Mouse (Mus musculus): Measurements from ENCODE around the gene Lamc1. TPM values are rescaled to one million over a fixed set of nuclear protein-coding genes. Genes with fewer than 3 reads are reported as not detected.

Lamc1 gene
- polyA plus RNA-seq, 1 experiment from 2014 or later, result 41.6 TPM

GRCm38 (mm10) chr1:153318287-153318686 lies 14.3 kb downstream of the Lamc1 start:
- ATAC-seq (ENCODE audit: low FRiP score, low TSS enrichment), result no peak
- Histone ChIP-seq H3K9ac (ENCODE audit: low read length) (no peak overlapping the region), H3K36me3 (ENCODE audit: control insufficient read depth, insufficient read depth, low read length) (no peaks in the 10 kb centered on the region), H3K4me1 (replicated peaks; ENCODE audit: control insufficient read depth, insufficient read depth) (peaks cover 3% of the 10 kb centered on the region), H3K27ac (replicated peaks) (no peak overlapping the region), H3K9me3 (ENCODE audit: control insufficient read depth, low read length) (no peaks in the 10 kb centered on the region), H3K27me3 (ENCODE audit: control insufficient read depth, insufficient read depth, low read length) (no peaks in the 10 kb centered on the region), H3K4me3 (ENCODE audit: low read depth, low read length) (no peak overlapping the region), H3K4me2 (replicated peaks; ENCODE audit: low read depth) (no peak overlapping the region)
- WGBS, result 75% methylated on average over 7 of the region's 7 CpGs
- TF ChIP-seq CTCF (IDR thresholded peaks at IDR 0.05; ENCODE audit: low read depth), result no peak
- no peak for TF ChIP-seq EP300 (optimal IDR thresholded peaks at IDR 0.05)
- no peak for DNase-seq (ENCODE audit: low spot score)

- Histone ChIP-seq H3K4me1 (replicated peaks; ENCODE audit: control insufficient read depth, insufficient read depth) (peaks cover 3% of the 10 kb centered on the region), H3K9me3 (ENCODE audit: control insufficient read depth, low read length) (no peaks in the 10 kb centered on the region), H3K4me3 (ENCODE audit: low read depth, low read length) (no peak overlapping the region), H3K36me3 (ENCODE audit: control insufficient read depth, insufficient read depth, low read length) (no peaks in the 10 kb centered on the region), H3K4me2 (replicated peaks; ENCODE audit: low read depth) (no peak overlapping the region), H3K27ac (replicated peaks) (peak overlapping the region; percentile 30; the same call in 1 of the 2 replicates), H3K9ac (ENCODE audit: low read length) (no peak overlapping the region), H3K27me3 (ENCODE audit: control insufficient read depth, insufficient read depth, low read length) (no peaks in the 10 kb centered on the region)
- DNase-seq (ENCODE audit: low spot score) (no peak), ATAC-seq (ENCODE audit: low FRiP score, low TSS enrichment) (no peak)
- WGBS, result 63% methylated on average over 16 of the region's 16 CpGs
- TF ChIP-seq EP300 (optimal IDR thresholded peaks at IDR 0.05), result no peak
- no peak for TF ChIP-seq CTCF (IDR thresholded peaks at IDR 0.05; ENCODE audit: low read depth)
Observed at GRCm38 (mm10) chr1:153317486-153318260, 14.9 kb downstream of the Lamc1 start.

- no peak for ATAC-seq (ENCODE audit: low FRiP score, low TSS enrichment)
- no peak overlapping the region for H3K4me3 ChIP-seq (ENCODE audit: low read depth, low read length)
- TF ChIP-seq CTCF (IDR thresholded peaks at IDR 0.05; ENCODE audit: low read depth) (no peak), EP300 (optimal IDR thresholded peaks at IDR 0.05) (no peak)
- no peak overlapping the region for H3K4me2 ChIP-seq (replicated peaks; ENCODE audit: low read depth)
- no peaks in the 10 kb centered on the region for H3K36me3 ChIP-seq (ENCODE audit: control insufficient read depth, insufficient read depth, low read length)
- DNase-seq (ENCODE audit: low spot score), result no peak
- H3K9me3 ChIP-seq (ENCODE audit: control insufficient read depth, low read length), result no peaks in the 10 kb centered on the region
- H3K27ac ChIP-seq (replicated peaks), result peak overlapping the region; percentile 6; the same call in 1 of the 2 replicates
- peaks cover 3% of the 10 kb centered on the region for H3K4me1 ChIP-seq (replicated peaks; ENCODE audit: control insufficient read depth, insufficient read depth)
- H3K9ac ChIP-seq (ENCODE audit: low read length), result no peak overlapping the region
- H3K27me3 ChIP-seq (ENCODE audit: control insufficient read depth, insufficient read depth, low read length), result no peaks in the 10 kb centered on the region
- 77% methylated on average over 8 of the region's 8 CpGs for WGBS
Observed at GRCm38 (mm10) chr1:153316956-153317355, 15.6 kb downstream of the Lamc1 start.

DNA sequence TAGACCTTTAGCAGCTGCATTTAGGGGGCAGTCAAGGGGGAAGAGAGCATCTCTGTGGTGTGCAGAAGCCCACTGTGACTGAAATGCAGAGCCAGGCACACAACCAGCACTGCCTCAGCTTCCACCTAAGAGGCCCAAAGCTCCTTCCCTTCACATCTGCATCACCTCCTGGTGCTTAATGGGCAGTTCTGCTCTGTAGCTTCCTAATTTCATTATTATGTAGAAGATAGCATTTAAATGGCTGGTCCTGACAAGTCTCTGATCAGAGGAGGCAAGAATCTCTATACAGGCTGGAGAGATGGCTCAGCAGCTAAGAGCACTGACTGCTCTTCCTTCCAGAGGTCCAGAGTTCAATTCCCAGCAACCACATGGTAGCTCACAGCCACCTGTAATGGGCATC lies 16.3 kb downstream of the Lamc1 start:
- no peak overlapping the region for H3K4me3 ChIP-seq (ENCODE audit: low read depth, low read length)
- no peak overlapping the region for H3K4me2 ChIP-seq (replicated peaks; ENCODE audit: low read depth)
- no peak for ATAC-seq (ENCODE audit: low FRiP score, low TSS enrichment)
- no peaks in the 10 kb centered on the region for H3K36me3 ChIP-seq (ENCODE audit: control insufficient read depth, insufficient read depth, low read length)
- no peak overlapping the region for H3K27ac ChIP-seq (replicated peaks)
- no peaks in the 10 kb centered on the region for H3K27me3 ChIP-seq (ENCODE audit: control insufficient read depth, insufficient read depth, low read length)
- peak; percentile 26; the same call in 1 of the 2 replicates for TF ChIP-seq CTCF (IDR thresholded peaks at IDR 0.05; ENCODE audit: low read depth)
- TF ChIP-seq EP300 (optimal IDR thresholded peaks at IDR 0.05), result no peak
- H3K9me3 ChIP-seq (ENCODE audit: control insufficient read depth, low read length), result no peaks in the 10 kb centered on the region
- DNase-seq (ENCODE audit: low spot score), result no peak
- no peak overlapping the region for H3K9ac ChIP-seq (ENCODE audit: low read length)
- H3K4me1 ChIP-seq (replicated peaks; ENCODE audit: control insufficient read depth, insufficient read depth), result peaks cover under 1% of the 10 kb centered on the region

DNA sequence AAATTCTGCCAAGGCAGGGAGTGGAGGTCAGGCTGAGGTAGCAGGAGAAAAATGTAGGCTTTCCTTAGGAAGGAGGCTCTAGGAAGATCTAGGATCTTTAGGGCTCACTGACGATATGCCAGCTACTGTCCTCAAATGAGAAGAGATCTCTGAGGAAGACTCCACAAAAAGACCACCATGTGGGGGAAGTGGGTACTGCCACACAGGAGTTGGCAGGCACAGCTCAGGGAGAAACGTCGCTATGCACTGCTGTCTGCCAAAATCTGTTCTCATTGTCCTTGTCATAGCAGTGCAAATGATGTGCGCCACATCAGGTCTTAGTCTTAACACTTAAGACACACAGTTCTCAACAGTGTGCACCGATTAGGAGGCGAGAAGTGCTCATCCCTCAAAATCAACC lies 17.5 kb downstream of the Lamc1 start:
- H3K36me3 ChIP-seq (ENCODE audit: control insufficient read depth, insufficient read depth, low read length), result no peaks in the 10 kb centered on the region
- ATAC-seq (ENCODE audit: low FRiP score, low TSS enrichment), result no peak
- no peaks in the 10 kb centered on the region for H3K27me3 ChIP-seq (ENCODE audit: control insufficient read depth, insufficient read depth, low read length)
- DNase-seq (ENCODE audit: low spot score), result no peak
- no peaks in the 10 kb centered on the region for H3K9me3 ChIP-seq (ENCODE audit: control insufficient read depth, low read length)
- WGBS, result 76% methylated on average over 6 of the region's 6 CpGs
- H3K4me2 ChIP-seq (replicated peaks; ENCODE audit: low read depth), result no peak overlapping the region
- H3K4me3 ChIP-seq (ENCODE audit: low read depth, low read length), result no peak overlapping the region
- no peak overlapping the region for H3K27ac ChIP-seq (replicated peaks)
- no peaks in the 10 kb centered on the region; the same call in 1 of the 2 replicates for H3K4me1 ChIP-seq (replicated peaks; ENCODE audit: control insufficient read depth, insufficient read depth)
- H3K9ac ChIP-seq (ENCODE audit: low read length), result no peak overlapping the region
- no peak for TF ChIP-seq CTCF (IDR thresholded peaks at IDR 0.05; ENCODE audit: low read depth)
- TF ChIP-seq EP300 (optimal IDR thresholded peaks at IDR 0.05), result no peak

DNA sequence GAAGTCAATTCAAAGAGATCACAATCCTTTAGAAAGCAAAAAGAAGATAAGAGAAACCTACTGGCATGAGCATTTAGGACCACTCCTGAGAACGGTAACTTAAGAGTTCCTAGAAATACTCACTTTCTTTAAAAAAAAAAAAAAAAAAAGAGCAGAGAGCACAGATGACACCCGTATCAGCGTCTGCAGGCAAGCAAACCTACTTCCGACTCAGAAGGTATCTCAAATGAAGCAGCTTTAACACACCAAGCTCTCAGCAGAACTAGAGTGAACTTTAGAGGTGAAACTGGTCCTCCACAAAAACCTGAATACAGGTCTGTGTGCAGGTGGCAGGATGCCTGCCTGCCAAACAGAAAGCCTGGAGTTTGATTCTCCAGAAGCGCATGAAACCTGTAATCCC lies 19.6 kb downstream of the Lamc1 start:
- ATAC-seq (ENCODE audit: low FRiP score, low TSS enrichment), result no peak
- Histone ChIP-seq H3K4me3 (ENCODE audit: low read depth, low read length) (no peak overlapping the region), H3K9me3 (ENCODE audit: control insufficient read depth, low read length) (no peaks in the 10 kb centered on the region), H3K4me2 (replicated peaks; ENCODE audit: low read depth) (no peak overlapping the region), H3K36me3 (ENCODE audit: control insufficient read depth, insufficient read depth, low read length) (no peaks in the 10 kb centered on the region), H3K4me1 (replicated peaks; ENCODE audit: control insufficient read depth, insufficient read depth) (peaks cover 8% of the 10 kb centered on the region), H3K27ac (replicated peaks) (no peak overlapping the region), H3K27me3 (ENCODE audit: control insufficient read depth, insufficient read depth, low read length) (no peaks in the 10 kb centered on the region), H3K9ac (ENCODE audit: low read length) (no peak overlapping the region)
- no peak for DNase-seq (ENCODE audit: low spot score)
- WGBS, result 89% methylated on average over 5 of the region's 5 CpGs
- no peak for TF ChIP-seq CTCF (IDR thresholded peaks at IDR 0.05; ENCODE audit: low read depth)
- no peak for TF ChIP-seq EP300 (optimal IDR thresholded peaks at IDR 0.05)

Measured in stomach, postnatal 0 days (tissue).